Mouse (Mus musculus) embryonic facial prominence, embryonic 11.5 days (tissue): ENCODE results near the gene Dimt1. TPM values are rescaled to one million over a fixed set of nuclear protein-coding genes. Genes with fewer than 3 reads are reported as not detected.
A peak's percentile ranks its signal among the peaks of the same experiment; 100 is the strongest.

Experiments used
- ATAC-seq: fragments of 200-750 bp; cut with Nextera tagmentation; replicated peaks from 2 replicates; pipeline ENCODE4 v1.8.0; 2017; ENCODE audit warnings: low read depth; ENCODE audit not compliant: insufficient number of reproducible peaks, low FRiP score, low TSS enrichment
- DNase-seq: peaks from one replicate; pipeline ENCODE4 v3.0.0-alpha.2; 2015; ENCODE audit warnings: low spot score
- H3K27ac ChIP-seq: fragments of 300-500 bp; sonication (generic); replicated peaks from 2 replicates; pipeline ENCODE4 v1.5.1; 2014; ENCODE audit warnings: mild to moderate bottlenecking, low read depth, low read length, control low read depth
- H3K27me3 ChIP-seq: fragments of 300-500 bp; sonication (generic); 2 replicates; pipeline ENCODE4 v1.6.1; 2014; ENCODE audit warnings: mild to moderate bottlenecking, low read length, moderate library complexity, mixed read lengths; ENCODE audit not compliant: control insufficient read depth, insufficient read depth
- H3K36me3 ChIP-seq: fragments of 300-500 bp; sonication (generic); replicated peaks from 2 replicates; pipeline ENCODE4 v1.6.1; 2014; ENCODE audit warnings: low read depth, mild to moderate bottlenecking, low read length, moderate library complexity, mixed read lengths; ENCODE audit not compliant: control insufficient read depth, insufficient read depth
- H3K4me1 ChIP-seq: fragments of 300-500 bp; sonication (generic); 2 replicates; pipeline ENCODE4 v1.6.1; 2014; ENCODE audit warnings: low read length, mixed read lengths; ENCODE audit not compliant: control insufficient read depth, insufficient read depth
- H3K4me2 ChIP-seq: fragments of 300-500 bp; sonication (generic); 2 replicates; pipeline ENCODE4 v1.6.1; 2014; ENCODE audit warnings: low read depth, mild to moderate bottlenecking, control low read depth, low read length, moderate library complexity
- H3K4me3 ChIP-seq: fragments of 300-500 bp; sonication (generic); 2 replicates; pipeline ENCODE4 v1.5.1; 2014; ENCODE audit warnings: low read depth, low read length, control low read depth
- H3K9ac ChIP-seq: fragments of 300-500 bp; sonication (generic); replicated peaks from 2 replicates; pipeline ENCODE4 v1.6.1; 2014; ENCODE audit warnings: mild to moderate bottlenecking, control low read depth, low read length
- H3K9me3 ChIP-seq: fragments of 300-500 bp; sonication (generic); replicated peaks from 2 replicates; pipeline ENCODE4 v1.6.1; 2016; ENCODE audit warnings: mild to moderate bottlenecking, low read length, inconsistent platforms, mixed read lengths; ENCODE audit not compliant: control insufficient read depth
- WGBS: fragments of 180-500 bp; shearing (Covaris S2); extraction: QIAGEN DNeasy Blood & Tissue Kit; methylation state at CpG from one replicate; pipeline ENCODE4 v1.1.7; 2014; 5-methylcytosine and 5-hydroxymethylcytosine counted together
- polyA plus RNA-seq: library from polyadenylated mRNA; unstranded; fragments of >200 nt; fragmentation: Nextera tagmentation; extraction: Ambion mirVana; gene quantifications from 2 replicates; pipeline ENCODE4 v1.2.1, GENCODE M21; 2014

Gene Dimt1
- polyA plus RNA-seq, 1 experiment from 2014 or later, result 57.7 TPM

DNA sequence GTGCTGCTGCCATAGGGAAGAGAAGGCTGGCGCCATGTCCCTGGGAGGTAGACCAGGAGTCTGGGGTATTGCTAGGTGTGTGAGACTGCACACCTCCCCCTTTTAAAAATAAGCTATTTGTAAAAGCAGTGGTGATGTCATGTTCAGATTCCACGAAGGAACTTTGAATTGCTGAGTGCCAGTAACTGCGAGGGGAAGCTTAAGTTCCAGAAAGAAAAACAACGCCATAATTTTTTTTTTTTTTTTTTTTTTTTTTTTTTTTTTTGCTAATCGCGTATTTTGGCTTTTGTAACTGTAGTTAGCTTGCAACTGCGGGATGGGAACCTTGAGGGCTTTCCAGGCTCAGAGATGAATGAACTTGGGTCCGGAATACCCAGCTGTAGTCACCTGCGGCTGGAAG, 1.4 kb upstream of the Dimt1 start:
- Histone ChIP-seq H3K4me3 (no peak overlapping the region), H3K4me1 (no peaks in the 10 kb centered on the region), H3K9me3 (no peaks in the 10 kb centered on the region), H3K9ac (no peak overlapping the region), H3K36me3 (peaks cover 3% of the 10 kb centered on the region; the same call in 1 of the 2 replicates), H3K27me3 (no peaks in the 10 kb centered on the region), H3K27ac (no peak overlapping the region), H3K4me2 (no peak overlapping the region)
- 81% methylated on average over 9 of the region's 9 CpGs for WGBS
- DNase-seq (no peak), ATAC-seq (no peak)

DNA sequence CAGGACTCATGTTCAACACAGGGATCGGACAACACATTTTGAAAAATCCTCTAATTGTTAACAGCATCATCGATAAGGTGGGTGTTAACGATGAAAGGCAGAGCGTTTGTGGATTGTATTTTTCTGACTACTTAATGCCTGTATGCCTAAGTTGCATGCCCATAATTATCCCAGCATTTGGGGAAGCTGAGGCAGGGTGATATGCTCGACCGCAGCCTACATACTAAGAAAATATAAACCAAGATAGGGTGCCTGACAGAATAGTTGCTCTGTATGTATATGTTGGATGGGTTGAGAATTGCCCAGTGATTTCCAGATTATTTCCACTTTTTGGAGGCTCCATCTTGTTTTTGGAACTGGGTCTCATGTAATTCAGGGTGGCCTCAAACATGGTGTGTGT, 656 bp downstream of the Dimt1 start:
- H3K4me1 ChIP-seq, result no peaks in the 10 kb centered on the region
- no peaks in the 10 kb centered on the region for H3K9me3 ChIP-seq
- H3K4me3 ChIP-seq, result peak overlapping the region; percentile 71
- peaks cover 3% of the 10 kb centered on the region; the same call in 1 of the 2 replicates for H3K36me3 ChIP-seq
- no peak for DNase-seq
- H3K9ac ChIP-seq, result peak overlapping the region; percentile 89
- ATAC-seq, result no peak
- peak overlapping the region; percentile 48 for H3K4me2 ChIP-seq
- WGBS, result 5% methylated on average over 6 of the region's 6 CpGs
- H3K27me3 ChIP-seq, result no peaks in the 10 kb centered on the region
- no peak overlapping the region for H3K27ac ChIP-seq

DNA sequence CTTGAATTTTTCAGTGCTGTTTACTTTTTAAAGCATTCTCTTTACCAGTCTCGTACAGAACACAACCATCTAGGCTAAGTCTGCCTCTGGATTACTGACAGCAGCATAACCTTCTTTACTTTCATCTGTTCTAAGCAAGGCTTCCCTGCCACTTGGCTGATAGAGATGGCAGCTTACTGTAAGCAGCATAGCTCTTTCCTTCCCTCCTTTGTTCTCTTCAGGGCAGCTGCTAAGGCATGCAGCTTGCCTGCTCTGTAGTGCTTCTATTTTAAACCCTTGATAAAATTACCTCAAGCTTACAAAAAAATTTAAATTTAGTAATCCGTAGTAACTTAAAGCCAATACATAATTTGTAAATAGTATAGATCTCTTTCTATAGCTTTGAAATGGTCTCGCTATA, 8.0 kb downstream of the Dimt1 start:
- H3K27ac ChIP-seq, result no peak overlapping the region
- no peak overlapping the region for H3K4me2 ChIP-seq
- H3K27me3 ChIP-seq, result no peaks in the 10 kb centered on the region
- WGBS, result 92% methylated on average over 3 of the region's 3 CpGs
- H3K4me1 ChIP-seq, result no peaks in the 10 kb centered on the region
- H3K9me3 ChIP-seq, result no peaks in the 10 kb centered on the region
- DNase-seq (no peak), ATAC-seq (no peak)
- H3K36me3 ChIP-seq, result peaks cover 11% of the 10 kb centered on the region
- no peak overlapping the region for H3K4me3 ChIP-seq
- no peak overlapping the region for H3K9ac ChIP-seq

DNA sequence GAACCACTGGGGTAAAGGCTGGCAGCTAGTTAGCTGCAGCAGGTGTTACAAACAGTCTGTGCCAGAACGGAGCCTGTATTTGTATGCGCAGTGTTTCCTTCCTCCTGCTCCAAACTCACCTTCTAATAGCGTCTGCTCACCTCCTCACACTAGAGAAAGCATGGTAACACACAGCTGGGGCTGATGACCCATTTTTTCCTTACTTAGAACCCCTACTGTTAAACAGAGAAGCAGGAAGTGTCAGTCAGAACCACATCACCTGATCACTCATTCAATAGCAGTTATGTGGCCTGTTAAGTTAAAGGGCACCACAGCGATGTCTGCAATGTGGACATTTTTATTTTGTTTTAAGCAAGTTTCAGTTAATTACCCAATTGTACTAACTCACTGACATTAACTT, 10.6 kb downstream of the Dimt1 start:
- 90% methylated on average over 4 of the region's 4 CpGs for WGBS
- peaks cover 9% of the 10 kb centered on the region for H3K36me3 ChIP-seq
- H3K9me3 ChIP-seq, result no peaks in the 10 kb centered on the region
- no peak for DNase-seq
- no peak overlapping the region for H3K27ac ChIP-seq
- H3K27me3 ChIP-seq, result no peaks in the 10 kb centered on the region
- no peak for ATAC-seq
- no peak overlapping the region for H3K4me3 ChIP-seq
- H3K4me2 ChIP-seq, result no peak overlapping the region
- no peak overlapping the region for H3K9ac ChIP-seq
- H3K4me1 ChIP-seq, result no peaks in the 10 kb centered on the region

DNA sequence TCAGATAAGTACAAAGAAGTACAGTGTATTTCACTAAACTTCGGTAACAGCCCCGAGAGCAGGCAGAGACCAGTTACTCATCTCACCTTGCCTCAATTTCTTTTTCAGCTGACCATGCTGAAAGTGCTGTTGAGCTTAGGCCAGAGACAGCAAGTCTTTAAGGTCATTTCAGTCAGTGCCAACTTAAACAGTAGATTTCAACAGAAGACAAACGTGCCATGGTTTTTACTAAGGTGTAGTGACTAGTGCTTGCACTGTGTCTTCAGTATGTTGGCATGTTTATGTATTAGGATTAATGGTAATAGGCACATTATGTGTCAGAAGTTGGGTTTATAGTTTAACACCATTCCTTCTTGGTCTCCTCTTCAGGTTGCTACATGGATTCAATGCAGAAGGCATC, 11.4 kb downstream of the Dimt1 start:
- Histone ChIP-seq H3K4me3 (no peak overlapping the region), H3K4me2 (no peak overlapping the region), H3K9ac (no peak overlapping the region), H3K36me3 (peaks cover 9% of the 10 kb centered on the region), H3K4me1 (no peaks in the 10 kb centered on the region), H3K27me3 (no peaks in the 10 kb centered on the region), H3K27ac (no peak overlapping the region), H3K9me3 (no peaks in the 10 kb centered on the region)
- WGBS, result 89% methylated on average over 3 of the region's 3 CpGs
- DNase-seq, result no peak
- no peak for ATAC-seq

DNA sequence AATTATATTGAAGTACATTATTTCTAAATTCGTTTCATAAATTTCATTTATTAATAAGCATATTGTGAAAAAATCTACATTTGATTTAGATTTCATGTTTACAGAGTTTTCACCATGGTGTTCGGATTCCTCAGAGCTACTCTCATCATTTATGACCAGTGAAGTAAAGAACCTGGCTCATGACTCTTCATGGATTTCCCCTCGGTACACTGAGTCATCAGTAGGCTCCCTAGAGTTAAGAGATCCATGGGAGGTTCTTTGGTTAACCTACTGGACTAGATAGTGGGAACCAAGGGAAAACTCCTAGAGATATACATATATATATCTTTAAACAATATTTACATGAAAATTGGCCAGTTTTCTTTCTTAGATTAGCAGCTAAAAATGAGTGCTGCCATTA, 13.6 kb downstream of the Dimt1 start:
- no peak for ATAC-seq
- Histone ChIP-seq H3K9me3 (no peaks in the 10 kb centered on the region), H3K27me3 (no peaks in the 10 kb centered on the region), H3K4me1 (no peaks in the 10 kb centered on the region), H3K4me3 (no peak overlapping the region), H3K4me2 (no peak overlapping the region), H3K27ac (no peak overlapping the region), H3K36me3 (peaks cover 7% of the 10 kb centered on the region), H3K9ac (no peak overlapping the region)
- 88% methylated on average over 3 of the region's 3 CpGs for WGBS
- no peak for DNase-seq

DNA sequence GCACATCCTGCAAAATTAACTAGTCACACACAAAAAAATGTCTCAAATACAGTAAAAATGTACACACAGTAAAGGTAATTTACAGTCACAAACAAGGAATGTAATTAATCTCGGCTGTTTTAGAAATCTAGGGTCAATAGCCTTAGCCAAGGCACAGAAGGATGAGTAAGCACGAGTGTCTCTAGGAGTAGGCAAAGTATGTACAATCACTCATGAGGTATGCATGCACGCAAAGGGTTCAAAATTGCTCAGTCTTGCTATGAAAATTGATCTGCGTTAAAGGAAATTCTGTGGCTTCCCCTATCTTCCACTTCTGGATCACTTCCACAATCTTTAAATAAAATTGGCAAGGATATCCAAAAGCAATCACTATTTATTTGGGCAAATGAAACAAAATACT, 14.6 kb downstream of the Dimt1 start:
- 91% methylated on average over 4 of the region's 4 CpGs for WGBS
- Histone ChIP-seq H3K27ac (no peak overlapping the region), H3K4me2 (no peak overlapping the region), H3K36me3 (peaks cover 7% of the 10 kb centered on the region), H3K27me3 (no peaks in the 10 kb centered on the region), H3K4me3 (no peak overlapping the region), H3K9ac (no peak overlapping the region), H3K4me1 (no peaks in the 10 kb centered on the region), H3K9me3 (no peaks in the 10 kb centered on the region)
- DNase-seq, result no peak
- no peak for ATAC-seq

DNA sequence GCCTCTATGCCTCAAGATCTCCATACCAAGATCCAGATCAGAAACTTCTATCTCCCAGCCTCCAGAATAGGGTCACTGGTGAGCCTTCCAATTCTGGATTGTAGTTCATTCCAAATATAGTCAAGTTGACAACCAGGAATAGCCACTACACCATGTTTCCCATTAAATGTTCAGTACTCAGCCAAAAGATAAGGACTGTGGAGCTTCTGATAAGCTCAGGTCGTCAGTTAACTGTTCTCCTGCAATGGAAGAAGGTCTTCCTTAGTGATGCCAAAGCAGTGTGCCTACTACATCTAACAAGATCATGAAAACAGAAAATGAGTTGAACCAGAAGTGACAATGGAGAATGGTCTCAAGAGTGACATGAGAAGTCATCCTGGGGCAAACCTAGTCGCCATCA, 50.0 kb downstream of the Dimt1 start:
- H3K4me3 ChIP-seq, result no peak overlapping the region
- H3K9me3 ChIP-seq, result no peaks in the 10 kb centered on the region
- ATAC-seq, result no peak
- H3K4me1 ChIP-seq, result no peaks in the 10 kb centered on the region
- WGBS, result 80% methylated on average over 2 of the region's 2 CpGs
- no peaks in the 10 kb centered on the region for H3K27me3 ChIP-seq
- no peaks in the 10 kb centered on the region for H3K36me3 ChIP-seq
- no peak for DNase-seq
- no peak overlapping the region for H3K4me2 ChIP-seq
- H3K27ac ChIP-seq, result no peak overlapping the region
- H3K9ac ChIP-seq, result no peak overlapping the region
